Mouse (Mus musculus): ENCODE results near the gene Saa4. TPM values are rescaled to one million over a fixed set of nuclear protein-coding genes. Genes with fewer than 3 reads are reported as not detected.
A peak's percentile ranks its signal among the peaks of the same experiment; 100 is the strongest.

Saa4 gene
- polyA plus RNA-seq, 1 experiment from 2014 or later: 0.32 TPM

- H3K4me1 ChIP-seq (ENCODE audit: control insufficient read depth, insufficient read depth, low read length): peaks cover 3% of the 10 kb centered on the region; the same call in 1 of the 2 replicates
- 77% methylated on average over 9 of the region's 9 CpGs for WGBS
- no peak overlapping the region for H3K4me2 ChIP-seq (ENCODE audit: low read depth, low read length)
- no peaks in the 10 kb centered on the region for H3K36me3 ChIP-seq (ENCODE audit: control insufficient read depth, insufficient read depth, low read length)
- H3K4me3 ChIP-seq (ENCODE audit: low read length): no peak overlapping the region
- no peaks in the 10 kb centered on the region for H3K9me3 ChIP-seq (ENCODE audit: control insufficient read depth, low read length)
- H3K27ac ChIP-seq (ENCODE audit: low read length): no peak overlapping the region
- no peaks in the 10 kb centered on the region for H3K27me3 ChIP-seq (replicated peaks; ENCODE audit: control insufficient read depth, insufficient read depth, low read length)
- ATAC-seq: no peak
- H3K9ac ChIP-seq (ENCODE audit: low read depth, low read length): no peak overlapping the region
Measured at GRCm38 (mm10) chr7:46720460-46720859, 11.9 kb downstream of the Saa4 start.

DNA sequence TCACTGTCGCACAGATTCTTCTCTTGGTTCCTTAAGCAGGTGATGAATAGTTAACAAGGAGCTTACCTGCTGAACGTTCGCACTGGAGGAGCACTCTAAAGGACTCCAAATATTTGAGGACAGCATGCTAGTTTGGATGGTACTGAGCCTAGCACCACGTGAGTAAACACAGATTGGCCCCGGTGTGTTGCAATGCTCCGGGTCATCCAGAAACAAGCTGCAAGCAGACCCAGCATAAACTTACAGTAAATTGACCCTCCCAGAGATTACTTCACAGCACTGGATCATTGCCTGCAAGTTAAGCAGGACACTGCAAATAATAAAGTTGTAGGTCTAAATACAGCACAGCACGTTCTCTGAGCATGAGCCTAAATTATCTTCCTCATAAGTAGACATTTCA lies 12.9 kb downstream of the Saa4 start:
- no peaks in the 10 kb centered on the region for H3K36me3 ChIP-seq (ENCODE audit: control insufficient read depth, insufficient read depth, low read length)
- peaks cover 3% of the 10 kb centered on the region; the same call in 1 of the 2 replicates for H3K4me1 ChIP-seq (ENCODE audit: control insufficient read depth, insufficient read depth, low read length)
- H3K27me3 ChIP-seq (replicated peaks; ENCODE audit: control insufficient read depth, insufficient read depth, low read length): no peaks in the 10 kb centered on the region
- WGBS: 53% methylated on average over 7 of the region's 7 CpGs
- peak; percentile 67 for ATAC-seq
- no peak overlapping the region for H3K9ac ChIP-seq (ENCODE audit: low read depth, low read length)
- H3K4me2 ChIP-seq (ENCODE audit: low read depth, low read length): no peak overlapping the region
- H3K9me3 ChIP-seq (ENCODE audit: control insufficient read depth, low read length): no peaks in the 10 kb centered on the region
- no peak overlapping the region for H3K4me3 ChIP-seq (ENCODE audit: low read length)
- no peak overlapping the region for H3K27ac ChIP-seq (ENCODE audit: low read length)

DNA sequence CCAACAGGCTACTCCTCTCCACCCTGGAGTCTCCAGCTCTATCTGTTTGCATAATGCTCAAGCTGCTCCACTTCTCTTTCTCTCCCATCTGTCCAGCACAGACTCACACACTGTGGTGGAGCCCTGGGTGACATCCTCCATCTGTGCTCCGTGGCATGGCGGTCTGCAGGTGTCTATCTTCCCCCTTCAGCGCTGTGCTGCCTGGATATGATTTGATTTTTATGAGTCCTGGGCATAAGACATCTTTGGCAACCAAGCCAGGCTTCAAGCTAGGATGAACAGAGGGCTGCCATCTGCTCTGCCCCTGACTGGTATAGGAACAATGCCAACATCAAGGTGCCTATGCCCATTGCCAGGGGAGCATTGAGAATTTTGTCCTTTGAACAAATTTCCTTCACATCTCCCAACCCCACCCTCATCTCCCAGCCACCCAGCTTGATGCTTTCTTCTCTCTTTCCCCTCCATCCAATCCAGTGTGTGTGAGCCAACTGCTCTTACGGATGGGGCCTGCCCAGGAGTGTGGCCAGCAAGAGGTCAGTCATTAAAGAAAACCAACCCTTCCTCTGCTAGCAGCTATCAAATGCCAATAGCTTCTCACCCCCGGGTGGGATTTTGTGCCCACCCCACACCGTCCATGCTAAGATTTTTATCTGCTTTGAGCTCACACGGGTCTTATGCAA lies 13.7 kb downstream of the Saa4 start:
- 84% methylated on average over 7 of the region's 7 CpGs for WGBS
- no peak overlapping the region for H3K27ac ChIP-seq (ENCODE audit: low read length)
- H3K9ac ChIP-seq (ENCODE audit: low read depth, low read length): no peak overlapping the region
- no peak overlapping the region for H3K4me3 ChIP-seq (ENCODE audit: low read length)
- ATAC-seq: no peak
- H3K27me3 ChIP-seq (replicated peaks; ENCODE audit: control insufficient read depth, insufficient read depth, low read length): no peaks in the 10 kb centered on the region
- H3K9me3 ChIP-seq (ENCODE audit: control insufficient read depth, low read length): no peaks in the 10 kb centered on the region
- no peaks in the 10 kb centered on the region; the same call in 1 of the 2 replicates for H3K4me1 ChIP-seq (ENCODE audit: control insufficient read depth, insufficient read depth, low read length)
- H3K4me2 ChIP-seq (ENCODE audit: low read depth, low read length): no peak overlapping the region
- H3K36me3 ChIP-seq (ENCODE audit: control insufficient read depth, insufficient read depth, low read length): no peaks in the 10 kb centered on the region

DNA sequence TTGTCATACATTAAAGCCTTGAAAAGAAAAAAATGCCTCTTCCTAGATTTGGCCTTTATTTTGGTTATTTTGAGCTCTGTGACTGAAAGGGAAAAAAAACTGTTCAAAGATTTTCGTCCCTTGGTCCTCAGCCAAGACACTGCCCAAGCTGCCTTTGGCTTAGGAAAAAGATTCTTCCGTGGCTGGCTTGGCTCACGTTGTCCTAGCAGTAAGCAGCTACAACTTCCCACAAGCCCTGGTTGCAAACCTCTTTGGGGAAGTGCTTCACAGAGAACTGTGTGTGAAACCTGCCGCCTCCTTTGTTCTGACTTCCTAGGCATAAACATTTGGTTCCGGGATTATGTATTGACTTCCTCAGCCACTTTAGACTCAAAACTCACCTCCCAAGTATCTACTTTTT lies 15.5 kb downstream of the Saa4 start:
- Histone ChIP-seq H3K9me3 (ENCODE audit: control insufficient read depth, low read length) (no peaks in the 10 kb centered on the region), H3K36me3 (ENCODE audit: control insufficient read depth, insufficient read depth, low read length) (no peaks in the 10 kb centered on the region), H3K9ac (ENCODE audit: low read depth, low read length) (no peak overlapping the region), H3K4me1 (ENCODE audit: control insufficient read depth, insufficient read depth, low read length) (no peaks in the 10 kb centered on the region; the same call in 1 of the 2 replicates), H3K4me2 (ENCODE audit: low read depth, low read length) (no peak overlapping the region), H3K4me3 (ENCODE audit: low read length) (no peak overlapping the region), H3K27me3 (replicated peaks; ENCODE audit: control insufficient read depth, insufficient read depth, low read length) (no peaks in the 10 kb centered on the region), H3K27ac (ENCODE audit: low read length) (no peak overlapping the region)
- ATAC-seq: no peak
- 46% methylated on average over 5 of the region's 5 CpGs for WGBS

DNA sequence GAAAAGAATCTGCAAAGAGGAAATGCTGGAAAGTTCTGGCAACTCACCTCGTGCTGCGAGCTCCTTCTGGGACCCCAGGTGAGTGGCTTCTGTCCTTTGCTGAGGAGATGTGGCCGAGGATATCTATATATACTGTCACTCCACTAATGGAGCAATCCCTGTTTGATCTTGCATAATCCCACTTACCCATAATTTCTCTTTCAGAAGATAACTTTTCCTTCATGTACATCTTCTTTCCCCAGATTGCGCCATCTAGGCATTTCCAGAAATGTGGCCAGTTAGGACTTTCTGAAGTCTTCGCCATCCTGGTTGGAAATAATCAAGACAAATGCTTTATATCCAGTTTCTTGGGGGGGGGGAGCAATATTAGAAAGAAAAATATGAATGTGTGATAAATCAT lies 16.8 kb downstream of the Saa4 start, which contains the start of gene Saa3:
Gene Saa3 (minus strand): TSS at position 101 of the 400 bp plus-strand sequence.
- H3K4me2 ChIP-seq (ENCODE audit: low read depth, low read length): no peak within 1 kb of the TSS
- WGBS: 90% methylated on average over 5 of the region's 5 CpGs
- no peaks in the 10 kb centered on the region for H3K36me3 ChIP-seq (ENCODE audit: control insufficient read depth, insufficient read depth, low read length)
- H3K27me3 ChIP-seq (replicated peaks; ENCODE audit: control insufficient read depth, insufficient read depth, low read length): no peaks in the 10 kb centered on the region
- H3K4me1 ChIP-seq (ENCODE audit: control insufficient read depth, insufficient read depth, low read length): no peaks in the 10 kb centered on the region; the same call in 1 of the 2 replicates
- no peaks in the 10 kb centered on the region for H3K9me3 ChIP-seq (ENCODE audit: control insufficient read depth, low read length)
- no peak within 1 kb of the TSS for H3K9ac ChIP-seq (ENCODE audit: low read depth, low read length)
- H3K4me3 ChIP-seq (ENCODE audit: low read length): no peak within 1 kb of the TSS
- ATAC-seq: no peak
- H3K27ac ChIP-seq (ENCODE audit: low read length): no peak within 1 kb of the TSS

DNA sequence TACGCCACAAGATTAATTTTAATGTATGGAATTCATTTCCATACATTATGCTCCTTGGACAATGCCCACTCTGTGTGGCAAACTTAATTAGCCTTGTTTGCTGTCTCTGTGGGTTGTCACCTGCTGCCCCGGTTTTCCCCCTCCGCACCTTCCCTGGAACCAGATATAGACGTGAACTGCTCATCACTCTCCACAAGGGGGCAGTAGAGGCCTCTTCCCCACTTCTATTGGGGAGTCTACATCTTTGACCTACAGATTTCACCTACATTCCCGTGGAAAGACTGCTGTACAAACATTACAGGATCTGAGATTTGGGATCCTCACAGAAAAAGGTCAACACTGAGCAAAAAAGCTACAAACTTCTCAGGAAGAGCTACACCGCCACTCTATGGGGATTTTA lies 17.9 kb downstream of the Saa4 start:
- Histone ChIP-seq H3K36me3 (ENCODE audit: control insufficient read depth, insufficient read depth, low read length) (no peaks in the 10 kb centered on the region), H3K27ac (ENCODE audit: low read length) (no peak overlapping the region), H3K4me3 (ENCODE audit: low read length) (no peak overlapping the region), H3K9ac (ENCODE audit: low read depth, low read length) (no peak overlapping the region), H3K9me3 (ENCODE audit: control insufficient read depth, low read length) (no peaks in the 10 kb centered on the region), H3K4me2 (ENCODE audit: low read depth, low read length) (no peak overlapping the region), H3K4me1 (ENCODE audit: control insufficient read depth, insufficient read depth, low read length) (0 out of 2 replicates have a peak, but pooled peaks cover under 1% of the 10 kb centered on the region), H3K27me3 (replicated peaks; ENCODE audit: control insufficient read depth, insufficient read depth, low read length) (no peaks in the 10 kb centered on the region)
- 33% methylated on average over 6 of the region's 6 CpGs for WGBS
- ATAC-seq: no peak

DNA sequence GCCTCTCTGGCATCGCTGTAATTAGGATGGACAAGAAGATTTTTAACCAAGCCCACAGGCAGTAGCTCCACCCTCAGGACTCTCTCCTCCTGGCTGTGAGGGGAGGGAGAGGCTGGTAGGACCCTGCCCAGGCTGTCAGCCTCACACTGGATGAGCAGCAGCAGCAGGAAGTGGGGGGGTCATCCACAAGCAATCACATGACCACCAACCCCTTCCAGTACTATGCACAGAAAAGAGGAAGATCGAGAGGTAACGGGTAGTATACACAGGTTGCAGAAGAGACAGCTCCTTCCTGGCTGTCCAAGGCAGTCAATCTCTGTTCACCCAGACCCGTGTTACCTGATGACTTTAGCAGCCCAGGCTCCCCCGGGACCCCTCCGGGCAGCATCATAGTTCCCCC lies 20.2 kb downstream of the Saa4 start:
- WGBS: 60% methylated on average over 6 of the region's 6 CpGs
- no peaks in the 10 kb centered on the region for H3K27me3 ChIP-seq (replicated peaks; ENCODE audit: control insufficient read depth, insufficient read depth, low read length)
- 0 out of 2 replicates have a peak, but pooled peaks cover 4% of the 10 kb centered on the region for H3K4me1 ChIP-seq (ENCODE audit: control insufficient read depth, insufficient read depth, low read length)
- H3K27ac ChIP-seq (ENCODE audit: low read length): no peak overlapping the region
- ATAC-seq: no peak
- no peak overlapping the region for H3K4me2 ChIP-seq (ENCODE audit: low read depth, low read length)
- no peak overlapping the region for H3K9ac ChIP-seq (ENCODE audit: low read depth, low read length)
- H3K9me3 ChIP-seq (ENCODE audit: control insufficient read depth, low read length): no peaks in the 10 kb centered on the region
- H3K4me3 ChIP-seq (ENCODE audit: low read length): no peak overlapping the region
- no peaks in the 10 kb centered on the region for H3K36me3 ChIP-seq (ENCODE audit: control insufficient read depth, insufficient read depth, low read length)

- peak; percentile 96 for ATAC-seq
- WGBS: under 1% methylated on average over 32 of the region's 38 CpGs
- Histone ChIP-seq H3K27ac (ENCODE audit: low read length) (peak within 1 kb of the TSS; percentile 84), H3K36me3 (ENCODE audit: control insufficient read depth, insufficient read depth, low read length) (peaks cover 3% of the 10 kb centered on the region; the same call in 1 of the 2 replicates), H3K9me3 (ENCODE audit: control insufficient read depth, low read length) (no peaks in the 10 kb centered on the region), H3K9ac (ENCODE audit: low read depth, low read length) (peak within 1 kb of the TSS; percentile 93), H3K4me2 (ENCODE audit: low read depth, low read length) (peak within 1 kb of the TSS; percentile 44), H3K4me3 (ENCODE audit: low read length) (peak within 1 kb of the TSS; percentile 92), H3K27me3 (replicated peaks; ENCODE audit: control insufficient read depth, insufficient read depth, low read length) (no peaks in the 10 kb centered on the region), H3K4me1 (ENCODE audit: control insufficient read depth, insufficient read depth, low read length) (0 out of 2 replicates have a peak, but pooled peaks cover 4% of the 10 kb centered on the region)
Measured at GRCm38 (mm10) chr7:46710390-46710844, 22.0 kb downstream of the Saa4 start, which contains the start of gene Saal1. Gene Saal1, minus strand, starts transcription at chr7:46710680.

DNA sequence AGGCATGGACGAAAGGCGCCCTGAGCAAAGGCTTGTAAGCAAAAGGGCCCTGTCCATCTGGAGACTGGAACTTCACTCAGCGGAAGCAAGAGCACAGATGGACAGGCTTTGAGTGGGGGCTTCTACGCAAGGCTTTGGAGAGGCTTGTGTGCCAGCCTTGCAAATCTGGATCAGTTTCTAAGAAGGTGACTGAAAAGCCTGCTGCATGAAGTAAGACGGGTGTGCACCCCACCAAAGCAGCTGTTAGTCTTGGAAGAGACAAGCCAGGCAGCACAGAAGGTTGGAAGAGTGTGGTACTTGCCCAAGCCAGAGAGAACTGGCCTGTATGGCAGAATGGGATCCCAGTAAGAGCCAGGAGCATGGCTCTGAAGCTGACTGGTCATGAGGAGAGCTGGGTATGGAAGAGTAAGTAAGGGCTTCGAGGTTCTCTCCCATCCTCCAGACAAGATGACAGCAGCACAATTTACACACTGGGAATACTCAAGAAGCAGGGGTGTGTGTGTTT lies 31.8 kb downstream of the Saa4 start:
- no peak overlapping the region for H3K4me3 ChIP-seq (ENCODE audit: low read length)
- no peaks in the 10 kb centered on the region for H3K27me3 ChIP-seq (replicated peaks; ENCODE audit: control insufficient read depth, insufficient read depth, low read length)
- H3K27ac ChIP-seq (ENCODE audit: low read length): no peak overlapping the region
- H3K9ac ChIP-seq (ENCODE audit: low read depth, low read length): no peak overlapping the region
- H3K36me3 ChIP-seq (ENCODE audit: control insufficient read depth, insufficient read depth, low read length): peaks cover 31% of the 10 kb centered on the region
- no peak for ATAC-seq
- 87% methylated on average over 6 of the region's 6 CpGs for WGBS
- no peaks in the 10 kb centered on the region for H3K4me1 ChIP-seq (ENCODE audit: control insufficient read depth, insufficient read depth, low read length)
- no peaks in the 10 kb centered on the region for H3K9me3 ChIP-seq (ENCODE audit: control insufficient read depth, low read length)
- H3K4me2 ChIP-seq (ENCODE audit: low read depth, low read length): no peak overlapping the region
